Mouse (Mus musculus) macrophage (primary cell): ENCODE results near the gene Rsbn1l. TPM values are rescaled to one million over a fixed set of nuclear protein-coding genes. Genes with fewer than 3 reads are reported as not detected.

Source experiments
- H3K27ac ChIP-seq: fragments of 350-480 bp; formaldehyde crosslinking; 2 replicates; pipeline ENCODE4 v1.9.0; 2021
- H3K36me3 ChIP-seq: fragments of 350-480 bp; formaldehyde crosslinking; 2 replicates; pipeline ENCODE4 v1.9.0; 2021; ENCODE audit errors: inconsistent target
- H3K4me3 ChIP-seq: fragments of 350-480 bp; formaldehyde crosslinking; 2 replicates; pipeline ENCODE4 v1.9.0; 2021; ENCODE audit errors: inconsistent target
- H3K79me2 ChIP-seq: fragments of 350-480 bp; formaldehyde crosslinking; 2 replicates; pipeline ENCODE4 v1.9.0; 2021; ENCODE audit errors: inconsistent target
- WGBS: methylation state at CpG from one replicate; pipeline ENCODE4 v1.1.7; 2026; ENCODE audit warnings: inconsistent platforms; ENCODE audit not compliant: missing documents; 5-methylcytosine and 5-hydroxymethylcytosine counted together
- polyA plus RNA-seq: library from polyadenylated mRNA; stranded (reverse); fragments of 250-400 nt; gene quantifications from 3 replicates; pipeline ENCODE4 v1.2.4, GENCODE M21; 2018; ENCODE audit warnings: inconsistent platforms

Rsbn1l gene
- polyA plus RNA-seq, 1 experiment from 2014 or later, result 20.9 TPM

DNA sequence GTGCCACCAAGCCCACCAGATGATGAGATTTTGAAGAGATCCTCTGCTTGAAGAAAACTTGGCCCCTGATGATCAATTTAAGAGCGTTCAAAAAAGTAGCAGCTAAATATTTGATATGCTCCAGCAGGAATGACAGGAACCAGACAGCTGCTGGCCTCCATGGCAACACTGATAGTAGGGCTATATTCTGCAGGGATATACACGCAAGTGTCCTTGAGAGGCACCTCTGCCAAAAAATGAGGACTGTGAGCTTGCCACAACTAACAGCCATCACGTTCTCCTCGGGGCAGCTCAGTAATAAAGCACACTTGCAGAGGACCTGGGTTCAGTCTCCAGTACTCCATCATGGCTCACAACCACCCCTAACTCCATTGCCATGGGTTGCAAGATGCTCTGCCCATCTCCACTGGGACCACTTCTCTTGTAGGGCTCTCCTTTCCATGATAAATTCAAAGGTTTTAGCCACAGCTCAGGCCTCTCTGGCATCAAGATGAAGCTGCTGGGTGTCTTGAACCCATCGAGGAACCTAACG is 16.1 kb downstream of the Rsbn1l start:
- Histone ChIP-seq H3K36me3 (no peaks in the 10 kb centered on the region), H3K4me3 (no peak overlapping the region), H3K79me2 (peaks cover 99% of the 10 kb centered on the region), H3K27ac (peak overlapping the region; percentile 89)
- 85% methylated on average over 6 of the region's 6 CpGs for WGBS

DNA sequence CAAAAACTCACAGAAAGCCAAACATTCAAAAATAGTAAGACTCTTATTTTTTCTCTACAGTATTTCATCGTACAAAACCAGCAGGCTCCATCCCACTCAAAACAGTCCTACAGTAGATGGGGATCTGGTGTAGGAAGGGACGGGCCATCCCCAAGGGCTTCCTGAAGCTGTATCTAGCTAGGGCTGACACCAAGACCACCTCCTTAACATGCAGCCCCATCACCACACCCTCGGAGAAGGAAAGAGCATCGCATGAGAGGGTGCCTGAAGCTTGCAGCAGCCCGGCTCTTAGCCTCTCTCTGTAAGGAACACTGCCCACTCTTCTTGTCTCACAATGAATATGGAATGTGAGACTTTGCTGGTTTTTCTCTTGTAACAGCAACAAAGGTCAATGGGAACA is 17.7 kb downstream of the Rsbn1l start:
- Histone ChIP-seq H3K27ac (0 out of 2 replicates have a peak overlapping the region, but pooled peaks have one; percentile 7), H3K79me2 (peaks cover 99% of the 10 kb centered on the region), H3K4me3 (no peak overlapping the region), H3K36me3 (no peaks in the 10 kb centered on the region)
- whole genome bisulfite sequencing, result 21% methylated on average over 5 of the region's 5 CpGs

DNA sequence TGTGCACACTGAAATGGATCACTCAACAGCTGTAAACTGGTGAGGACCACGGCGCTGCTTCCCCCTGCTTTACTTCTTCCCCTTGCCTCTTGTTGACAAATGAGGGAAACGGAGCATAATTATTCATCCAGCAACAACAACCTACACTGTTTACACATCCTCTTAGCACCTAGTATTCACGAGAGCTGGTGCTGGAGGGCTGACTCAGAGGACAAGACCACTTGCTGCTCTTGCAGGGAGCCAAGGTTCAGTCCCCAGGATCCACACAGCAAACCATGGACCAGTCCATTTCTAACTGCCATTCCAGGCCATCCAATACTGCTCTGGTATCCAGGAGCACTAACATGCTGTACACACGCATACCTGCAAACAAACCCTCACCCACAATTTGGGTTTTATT is 20.3 kb downstream of the Rsbn1l start:
- Histone ChIP-seq H3K4me3 (no peak overlapping the region), H3K79me2 (peaks cover 98% of the 10 kb centered on the region), H3K27ac (peak overlapping the region; percentile 19), H3K36me3 (no peaks in the 10 kb centered on the region)
- WGBS, result 55% methylated on average over 5 of the region's 5 CpGs

DNA sequence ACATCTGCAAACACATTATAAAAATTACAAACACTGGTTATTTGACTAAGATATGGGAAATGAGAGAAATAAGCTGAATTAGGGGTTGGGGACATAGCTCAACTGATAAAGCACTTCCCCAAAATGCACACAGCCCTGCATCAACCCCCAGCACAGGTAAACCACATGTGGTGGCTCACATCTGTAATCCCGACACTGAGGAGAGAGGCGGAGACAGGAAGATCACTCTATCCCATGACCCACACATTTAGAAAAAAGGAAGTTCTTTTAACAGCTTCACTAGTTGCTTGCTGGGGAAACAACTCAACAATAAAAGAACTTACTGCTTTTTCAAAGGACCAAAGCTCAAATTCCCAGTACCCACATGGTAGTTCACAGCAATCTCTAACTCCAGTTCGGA is 23.6 kb downstream of the Rsbn1l start:
- Histone ChIP-seq H3K27ac (peak overlapping the region; percentile 78), H3K79me2 (peaks cover 98% of the 10 kb centered on the region), H3K4me3 (no peak overlapping the region), H3K36me3 (0 out of 2 replicates have a peak, but pooled peaks cover 3% of the 10 kb centered on the region)
- 9% methylated on average over 3 of the region's 3 CpGs for WGBS

DNA sequence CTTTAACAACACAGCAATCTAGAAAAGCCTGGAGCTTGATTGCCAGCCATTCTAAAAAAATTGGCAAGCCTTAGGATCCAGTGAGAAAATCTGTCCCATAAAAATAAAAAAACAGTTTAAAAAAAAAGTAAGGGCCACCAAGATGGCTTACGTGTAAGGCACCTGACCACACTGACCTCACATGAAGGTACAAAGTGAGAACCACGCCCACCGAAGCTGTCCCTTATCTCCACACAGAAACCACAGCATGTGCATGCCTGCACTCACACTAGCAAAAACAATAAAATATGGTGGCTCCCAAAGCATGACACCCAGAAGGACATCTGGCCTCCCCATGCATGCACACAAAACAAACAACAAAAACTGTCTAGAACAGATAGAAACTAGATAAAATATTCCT is 24.9 kb downstream of the Rsbn1l start:
- Histone ChIP-seq H3K27ac (no peak overlapping the region), H3K79me2 (peaks cover 98% of the 10 kb centered on the region), H3K36me3 (peaks cover 13% of the 10 kb centered on the region), H3K4me3 (no peak overlapping the region)
- WGBS, result 64% methylated on average over 3 of the region's 3 CpGs

DNA sequence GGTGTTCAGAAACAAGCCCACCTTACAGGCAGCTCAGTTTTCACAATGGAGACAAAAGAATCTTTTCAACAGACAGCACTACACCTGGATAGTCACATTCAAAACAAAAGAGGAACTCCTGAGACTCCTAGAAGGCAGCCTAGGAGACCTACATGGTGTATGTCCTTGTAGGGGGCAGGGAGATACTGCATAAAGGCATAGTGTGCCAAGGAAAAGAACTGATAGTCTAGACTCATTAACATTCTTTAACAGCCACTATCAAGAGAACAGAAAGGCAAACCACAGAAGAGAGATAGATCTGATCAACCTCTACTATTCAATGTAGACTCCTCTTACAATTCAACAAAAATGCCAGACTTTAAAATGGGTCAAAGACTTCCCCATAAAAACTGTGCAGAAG is 25.8 kb downstream of the Rsbn1l start:
- no peak overlapping the region for H3K4me3 ChIP-seq
- H3K36me3 ChIP-seq, result peaks cover 13% of the 10 kb centered on the region
- no peak overlapping the region for H3K27ac ChIP-seq
- H3K79me2 ChIP-seq, result peaks cover 98% of the 10 kb centered on the region

DNA sequence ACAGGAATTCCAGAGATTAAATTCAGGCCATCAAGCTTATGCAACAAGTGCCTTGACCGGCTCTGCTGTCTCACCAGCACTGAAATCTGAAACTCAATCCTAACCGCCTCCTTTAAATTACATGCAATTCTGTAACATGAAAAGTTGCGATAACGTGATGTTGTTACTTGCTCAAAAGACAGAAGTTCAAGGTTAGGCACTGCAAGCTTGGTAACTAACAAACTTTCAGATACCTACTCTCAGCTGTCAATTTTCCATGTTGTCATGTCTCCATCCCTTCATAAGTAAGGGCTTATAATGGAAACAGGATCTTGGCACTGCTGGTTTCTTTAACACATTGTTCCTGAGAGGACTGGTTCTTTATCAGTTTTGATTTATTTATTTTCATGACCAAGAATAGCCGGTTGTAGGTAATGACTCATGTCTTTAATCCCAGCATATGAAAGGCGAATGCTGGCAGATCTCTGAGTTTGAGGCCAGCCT is 26.5 kb downstream of the Rsbn1l start:
- peaks cover 13% of the 10 kb centered on the region for H3K36me3 ChIP-seq
- WGBS, result 72% methylated on average over 6 of the region's 6 CpGs
- peaks cover 98% of the 10 kb centered on the region for H3K79me2 ChIP-seq
- H3K4me3 ChIP-seq, result no peak overlapping the region
- no peak overlapping the region for H3K27ac ChIP-seq

DNA sequence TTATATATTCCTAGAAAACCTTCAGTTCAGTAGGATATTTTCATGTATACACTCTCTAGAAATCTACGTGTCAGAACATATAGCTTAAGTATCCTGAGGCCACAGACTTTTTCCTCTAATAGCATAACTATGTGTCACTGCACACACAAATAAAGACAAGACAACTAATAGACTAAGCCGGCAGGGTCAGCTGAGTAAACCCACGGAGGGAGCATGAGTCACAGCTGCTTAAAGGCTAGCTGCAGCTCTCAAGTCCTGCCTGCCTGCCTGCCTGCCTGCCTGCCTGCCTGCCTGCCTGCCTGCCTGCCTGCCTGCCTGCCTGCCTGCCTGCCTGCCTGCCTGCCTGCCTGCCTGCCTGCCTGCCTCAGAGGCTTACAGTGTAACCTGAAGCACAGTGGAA is 30.7 kb downstream of the Rsbn1l start:
- no peak overlapping the region for H3K4me3 ChIP-seq
- H3K79me2 ChIP-seq, result peaks cover 100% of the 10 kb centered on the region
- WGBS, result 70% methylated on average over 3 of the region's 3 CpGs
- no peak overlapping the region for H3K27ac ChIP-seq
- peaks cover 13% of the 10 kb centered on the region for H3K36me3 ChIP-seq

DNA sequence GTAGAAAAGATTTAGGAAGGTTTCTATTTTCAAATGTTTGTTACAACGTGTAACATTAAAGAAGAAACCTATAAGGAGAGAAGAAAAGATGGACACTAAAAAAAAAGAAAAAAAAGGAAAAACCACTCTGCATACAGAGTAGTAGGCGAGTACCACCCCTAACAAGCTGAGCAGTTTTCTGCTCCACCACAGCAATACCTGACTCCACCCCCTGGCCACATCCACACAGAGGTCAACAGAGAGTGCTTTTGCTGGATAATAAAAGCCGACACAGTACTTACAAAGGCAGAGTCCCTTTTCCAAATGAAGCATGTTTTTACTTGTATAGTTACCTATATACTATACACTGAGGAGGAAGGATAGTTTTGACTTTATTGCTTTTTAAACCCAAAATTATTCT is 31.6 kb downstream of the Rsbn1l start:
- WGBS, result 71% methylated on average over 2 of the region's 3 CpGs
- Histone ChIP-seq H3K27ac (no peak overlapping the region), H3K36me3 (peaks cover 15% of the 10 kb centered on the region), H3K4me3 (no peak overlapping the region), H3K79me2 (peaks cover 100% of the 10 kb centered on the region)

DNA sequence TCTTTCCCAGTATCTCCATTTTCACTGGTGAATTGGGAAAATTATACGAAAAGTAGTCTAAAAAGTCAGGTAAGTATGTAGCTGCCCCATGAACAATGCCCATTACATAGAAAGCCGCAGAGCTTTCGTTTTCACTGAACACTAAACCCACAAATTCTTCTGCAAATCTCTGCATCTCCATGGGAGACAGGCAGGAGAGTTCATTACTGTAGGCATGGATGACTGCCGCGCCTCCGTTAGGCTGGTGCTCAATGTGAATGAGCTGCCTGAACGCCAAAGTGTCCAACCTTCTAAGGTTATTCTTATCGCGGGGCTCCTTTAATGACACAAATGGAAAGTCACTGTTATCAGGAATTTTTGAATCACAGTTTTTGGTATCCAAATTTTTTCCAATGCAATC is 36.6 kb downstream of the Rsbn1l start:
- 93% methylated on average over 9 of the region's 9 CpGs for WGBS
- Histone ChIP-seq H3K36me3 (peaks cover 9% of the 10 kb centered on the region; the same call in 1 of the 2 replicates), H3K79me2 (peaks cover 100% of the 10 kb centered on the region), H3K27ac (no peak overlapping the region), H3K4me3 (no peak overlapping the region)

DNA sequence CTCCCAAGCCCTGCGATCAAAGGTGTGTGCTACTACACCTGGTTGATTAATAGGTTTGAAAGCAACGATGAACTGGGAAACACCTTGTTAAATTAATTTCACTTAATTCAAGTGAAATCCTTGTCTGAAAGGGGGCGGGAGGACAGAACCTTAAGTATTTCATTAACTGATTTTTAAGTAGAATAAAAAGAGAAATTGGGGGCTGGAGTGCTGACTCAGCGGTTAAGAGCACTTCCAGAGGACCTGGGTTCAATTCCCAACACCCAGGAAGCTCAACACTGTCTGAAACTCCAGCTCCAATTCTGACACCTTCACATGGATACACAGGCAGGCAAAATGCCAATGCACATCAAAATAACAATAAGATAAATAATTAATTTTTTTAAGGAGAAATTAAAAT is 37.2 kb downstream of the Rsbn1l start:
- WGBS, result 93% methylated on average over 4 of the region's 4 CpGs
- H3K4me3 ChIP-seq, result no peak overlapping the region
- H3K79me2 ChIP-seq, result peaks cover 100% of the 10 kb centered on the region
- peaks cover 9% of the 10 kb centered on the region; the same call in 1 of the 2 replicates for H3K36me3 ChIP-seq
- no peak overlapping the region for H3K27ac ChIP-seq

DNA sequence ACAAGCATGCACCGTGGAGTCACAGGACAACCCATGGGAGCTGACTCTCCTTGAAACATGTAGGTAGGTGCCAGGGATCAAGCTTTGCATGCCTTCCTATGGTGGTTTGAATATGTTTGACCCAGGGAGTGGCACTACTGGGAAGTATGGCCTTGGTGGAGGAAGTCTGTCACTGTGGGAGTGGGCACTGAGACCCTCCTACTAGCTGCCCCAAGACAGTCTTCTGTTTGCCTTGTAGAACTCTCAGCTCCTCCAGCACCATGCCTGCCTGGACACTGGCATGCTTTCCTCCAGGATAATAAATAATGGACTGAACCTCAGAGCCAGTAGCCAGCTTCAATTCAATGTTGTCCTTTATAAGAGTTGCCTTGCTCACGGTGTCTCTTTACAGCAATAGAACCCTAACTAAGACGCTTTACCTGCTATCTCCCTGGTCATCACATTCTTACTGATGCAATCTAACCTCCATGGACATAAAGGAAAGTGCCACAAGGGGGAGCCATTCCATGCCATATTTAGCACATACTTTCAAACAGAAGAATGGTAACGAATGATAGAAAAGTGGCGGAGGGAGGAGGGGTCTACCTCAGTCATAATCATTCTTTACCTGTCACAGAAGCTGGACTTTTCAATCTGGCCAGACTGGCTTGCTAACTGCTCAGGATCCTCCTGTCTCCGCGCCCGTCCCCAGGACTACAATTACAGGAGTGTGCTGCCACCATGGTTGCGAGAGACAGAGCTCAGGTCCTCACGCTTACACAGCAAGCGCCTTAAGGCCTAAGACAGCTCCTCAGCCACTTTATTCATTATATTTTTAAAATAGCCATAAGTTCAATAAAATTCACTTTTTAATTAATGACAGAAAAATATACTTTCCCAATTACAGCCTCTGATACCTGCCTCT is 42.6 kb downstream of the Rsbn1l start:
- 0 out of 2 replicates have a peak, but pooled peaks cover 2% of the 10 kb centered on the region for H3K36me3 ChIP-seq
- H3K4me3 ChIP-seq, result no peak overlapping the region
- WGBS, result 77% methylated on average over 11 of the region's 11 CpGs
- peaks cover 100% of the 10 kb centered on the region for H3K79me2 ChIP-seq
- no peak overlapping the region for H3K27ac ChIP-seq

DNA sequence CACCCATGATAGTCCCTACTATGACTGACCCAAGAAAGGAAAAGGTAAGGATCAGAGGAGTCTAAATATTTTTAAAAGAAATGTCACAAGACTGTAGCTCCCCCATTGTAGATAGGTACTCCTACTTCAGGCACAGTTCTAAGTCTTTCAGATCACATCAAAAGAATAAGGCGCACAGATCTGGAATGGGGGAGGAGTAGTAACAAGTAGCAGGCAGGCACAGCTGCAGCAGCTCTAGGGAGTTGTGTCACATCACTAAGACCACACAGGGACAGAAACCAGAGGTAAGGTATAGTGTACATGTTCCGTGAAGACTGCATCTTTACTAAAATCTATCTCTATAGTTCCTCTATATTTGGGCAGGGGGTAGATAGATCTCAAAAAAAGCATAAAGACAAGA is 44.5 kb downstream of the Rsbn1l start:
- Histone ChIP-seq H3K27ac (no peak overlapping the region), H3K36me3 (peaks cover 13% of the 10 kb centered on the region), H3K79me2 (peaks cover 96% of the 10 kb centered on the region), H3K4me3 (no peak overlapping the region)
- WGBS, result 92% methylated on average over 2 of the region's 2 CpGs

DNA sequence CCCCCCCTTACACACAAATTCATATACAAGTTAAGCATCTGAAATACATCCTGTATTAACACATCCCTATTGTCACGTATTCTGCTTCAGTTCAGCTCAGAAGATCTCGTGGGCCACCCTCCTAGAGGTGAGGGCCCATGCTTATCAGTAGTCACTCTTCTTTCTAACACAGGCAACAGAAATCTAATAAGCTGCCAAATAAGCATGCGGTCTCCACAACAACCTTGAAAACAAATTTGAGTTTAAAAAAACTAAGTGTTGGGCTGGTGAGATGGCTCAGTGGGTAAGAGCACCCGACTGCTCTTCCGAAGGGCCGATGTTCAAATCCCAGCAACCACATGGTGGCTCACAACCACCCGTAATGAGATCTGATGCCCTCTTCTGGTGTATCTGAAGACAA is 50.0 kb downstream of the Rsbn1l start:
- Histone ChIP-seq H3K4me3 (no peak overlapping the region), H3K79me2 (peaks cover 55% of the 10 kb centered on the region), H3K36me3 (peaks cover 57% of the 10 kb centered on the region), H3K27ac (no peak overlapping the region)
- 96% methylated on average over 5 of the region's 7 CpGs for WGBS

DNA sequence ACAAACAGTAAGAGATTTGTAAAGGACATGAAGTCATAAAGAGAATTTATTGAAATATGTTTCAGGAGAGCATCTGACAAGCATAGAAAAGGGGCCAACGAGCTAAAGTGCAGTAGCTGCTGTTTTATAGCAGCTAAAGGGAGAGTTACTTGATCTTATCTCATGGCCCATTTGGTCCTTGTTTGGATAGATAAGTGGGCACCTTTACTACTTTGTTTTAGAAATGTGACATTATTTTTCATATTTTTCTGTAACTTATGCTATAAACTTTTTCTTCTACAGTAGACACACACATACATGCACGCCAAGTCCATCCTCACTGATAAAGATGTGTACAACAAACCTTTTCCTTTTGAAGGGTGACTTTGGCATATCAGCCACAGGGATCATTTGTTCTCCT is 50.8 kb downstream of the Rsbn1l start:
- Histone ChIP-seq H3K79me2 (peaks cover 53% of the 10 kb centered on the region), H3K4me3 (no peak overlapping the region), H3K27ac (no peak overlapping the region), H3K36me3 (peaks cover 64% of the 10 kb centered on the region)
- 85% methylated on average over 2 of the region's 2 CpGs for WGBS
